Mouse (Mus musculus): ENCODE results near the gene Cnnm2.

- TF ChIP-seq CTCF (IDR thresholded peaks at IDR 0.05; ENCODE audit: low read depth, low read length), result no peak
- TF ChIP-seq GATA1 (IDR thresholded peaks at IDR 0.05; ENCODE audit: borderline replicate concordance, low read length), result no peak
- no peak for TF ChIP-seq POLR2AphosphoS5 (IDR thresholded peaks at IDR 0.05; ENCODE audit: insufficient replicate concordance, low read depth, low read length)
- TF ChIP-seq TAL1 (conservative IDR thresholded peaks at IDR 0.05; ENCODE audit: low read depth, low read length), result no peak
Observed at GRCm38 (mm10) chr19:46913626-46914025, 152.2 kb downstream of the Cnnm2 start.
